Mouse (Mus musculus): ENCODE results near the gene Socs4.

The Socs4 gene

DNA sequence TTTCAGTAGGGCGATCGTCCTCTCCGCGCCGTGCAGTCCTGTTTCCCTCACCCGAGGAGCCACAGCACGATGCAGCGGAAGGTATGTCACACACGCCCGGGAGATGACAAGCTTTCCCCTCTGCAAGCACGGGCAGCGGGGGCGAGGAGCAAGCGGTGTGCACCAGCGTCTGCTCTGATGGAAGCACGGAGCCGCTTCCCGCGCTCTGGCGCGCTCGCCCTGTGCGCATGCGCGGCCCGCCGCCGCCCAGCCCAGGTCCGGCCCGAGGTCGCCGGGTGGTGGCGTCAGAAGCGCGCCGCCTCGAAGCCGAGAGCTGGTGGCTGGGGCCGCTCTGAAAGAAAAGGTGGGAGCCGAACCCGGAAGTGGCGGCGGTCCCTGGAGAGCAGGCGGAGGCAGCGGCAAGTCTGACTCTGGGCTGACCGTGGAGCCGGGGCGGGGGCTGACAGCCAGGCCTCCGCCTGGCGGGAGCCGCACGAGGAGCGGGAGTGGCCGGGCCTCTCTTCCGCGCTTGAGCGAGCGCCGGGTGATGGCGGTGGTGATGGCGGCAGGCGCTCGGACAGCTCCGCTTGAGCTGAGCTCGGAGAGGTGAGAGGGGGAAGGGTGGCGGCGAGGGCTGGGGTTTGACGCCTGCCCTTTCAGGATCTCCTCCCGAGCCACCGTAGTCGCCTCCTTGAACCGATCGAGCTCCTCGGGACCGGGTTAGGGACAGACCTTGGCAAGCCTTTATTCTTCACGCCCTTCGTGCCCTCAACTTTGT lies at the start of gene Socs4, which contains the start of gene Wdhd1:
Socs4 (plus strand) TSS at position 295 of the 757 bp plus-strand sequence.
Wdhd1 (minus strand) TSS at position 221 of the 757 bp plus-strand sequence.
- DNase-seq (ENCODE audit: low spot score) = peak; percentile 93

GRCm38 (mm10) chr14:47229796-47230376 lies 46.8 kb upstream of the Socs4 start:
- DNase-seq (ENCODE audit: low spot score) = no peak

DNA sequence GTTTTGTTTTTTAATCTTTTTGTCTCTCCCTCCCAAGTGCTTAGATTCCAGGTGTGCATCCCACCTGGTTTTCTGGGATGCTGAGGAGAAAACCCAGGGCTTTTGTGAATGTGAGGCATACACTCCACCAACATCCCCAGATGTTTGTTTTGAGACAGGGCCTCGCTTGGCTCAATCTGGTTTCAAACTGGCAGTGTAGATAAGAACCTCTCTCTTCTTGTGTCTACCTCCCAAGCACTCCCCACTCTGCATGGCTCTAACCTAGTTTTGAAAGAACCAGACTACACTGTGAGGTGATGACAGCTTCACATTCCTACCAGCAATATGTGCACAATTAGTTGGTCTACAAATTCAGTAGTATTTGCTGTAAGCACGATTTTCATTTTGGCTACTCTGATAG lies 43.1 kb upstream of the Socs4 start:
- DNase-seq (ENCODE audit: low spot score) = no peak

DNA sequence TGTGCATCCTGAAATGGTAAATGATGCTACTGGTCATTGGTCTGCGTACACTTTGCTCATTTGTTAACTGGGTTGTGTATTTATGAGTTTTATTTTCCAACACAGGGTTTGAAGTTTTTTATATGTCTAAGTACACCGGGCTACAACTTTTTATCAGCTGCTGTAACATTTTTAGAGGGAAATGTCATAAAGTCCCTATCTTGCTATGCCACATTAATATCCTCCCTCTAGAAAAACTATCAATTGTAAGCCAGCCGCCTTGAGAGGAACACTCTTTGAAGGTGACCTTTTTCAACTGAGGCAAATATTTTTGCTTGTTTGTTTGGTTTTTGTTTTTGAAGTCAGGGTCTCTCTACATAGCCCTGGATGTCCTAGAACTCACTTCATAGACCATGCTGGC lies 42.7 kb upstream of the Socs4 start:
- no peak for DNase-seq (ENCODE audit: low spot score)

GRCm38 (mm10) chr14:47234526-47235250 lies 42.0 kb upstream of the Socs4 start:
- DNase-seq (ENCODE audit: low spot score) = no peak

DNA sequence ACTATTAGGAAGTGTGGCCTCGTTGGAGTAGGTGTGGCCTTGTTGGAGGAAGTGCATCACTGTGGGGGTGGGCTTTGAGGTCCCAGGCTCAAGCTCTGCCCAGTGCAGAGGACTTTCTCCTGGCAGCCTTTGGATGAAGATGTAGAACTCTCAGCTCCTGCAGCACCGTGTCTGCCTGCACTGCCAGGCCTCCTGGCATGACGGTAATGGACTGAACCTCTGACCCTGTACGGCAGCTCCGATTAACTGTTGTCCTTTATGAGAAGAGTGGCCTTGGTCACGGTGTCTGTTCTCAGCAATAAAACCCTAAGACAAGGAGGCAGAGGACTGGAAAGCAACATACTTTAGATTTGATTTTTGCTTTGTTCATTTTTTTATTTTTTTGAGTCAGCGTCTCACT lies 40.2 kb upstream of the Socs4 start:
- no peak for DNase-seq (ENCODE audit: low spot score)

GRCm38 (mm10) chr14:47237286-47237685 lies 39.4 kb upstream of the Socs4 start:
- DNase-seq (ENCODE audit: low spot score) = no peak

DNA sequence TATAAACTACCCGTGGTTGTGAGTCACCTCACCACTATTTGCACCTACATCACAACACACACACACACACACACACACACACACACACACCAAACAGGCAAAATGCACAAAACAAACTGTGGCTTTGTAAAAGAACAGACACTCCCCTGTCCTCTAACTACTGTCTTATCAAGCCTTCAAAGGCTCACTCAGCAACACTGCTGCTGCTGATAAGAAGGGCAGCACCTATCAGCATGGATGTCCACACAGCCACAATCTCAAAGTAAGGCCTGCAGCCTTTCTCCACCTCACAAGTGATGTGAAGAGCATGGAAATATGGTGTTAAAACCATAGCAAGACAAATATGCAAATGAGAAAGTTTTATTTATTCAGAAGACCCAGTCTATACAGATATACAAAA lies 36.1 kb upstream of the Socs4 start:
- no peak for DNase-seq (ENCODE audit: low spot score)

DNA sequence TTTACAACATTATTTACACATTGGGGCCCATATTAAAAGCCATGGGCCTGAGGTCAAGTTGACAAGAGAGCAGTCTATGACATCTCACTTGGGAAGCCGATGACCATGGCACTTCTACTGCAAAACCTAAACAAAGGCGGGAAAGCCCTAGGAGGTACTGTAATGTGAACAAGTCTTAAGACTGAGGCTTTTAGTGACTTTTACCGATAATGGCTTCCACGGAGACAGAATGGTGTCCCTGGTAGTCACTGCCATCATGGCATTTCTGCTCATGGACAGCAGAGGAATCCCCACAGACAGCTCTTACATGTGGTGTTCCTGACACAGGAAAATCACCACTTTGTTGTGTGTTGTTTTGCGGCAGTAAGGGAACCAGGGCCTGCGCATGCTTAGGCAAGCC lies 35.7 kb upstream of the Socs4 start:
- no peak for DNase-seq (ENCODE audit: low spot score)

DNA sequence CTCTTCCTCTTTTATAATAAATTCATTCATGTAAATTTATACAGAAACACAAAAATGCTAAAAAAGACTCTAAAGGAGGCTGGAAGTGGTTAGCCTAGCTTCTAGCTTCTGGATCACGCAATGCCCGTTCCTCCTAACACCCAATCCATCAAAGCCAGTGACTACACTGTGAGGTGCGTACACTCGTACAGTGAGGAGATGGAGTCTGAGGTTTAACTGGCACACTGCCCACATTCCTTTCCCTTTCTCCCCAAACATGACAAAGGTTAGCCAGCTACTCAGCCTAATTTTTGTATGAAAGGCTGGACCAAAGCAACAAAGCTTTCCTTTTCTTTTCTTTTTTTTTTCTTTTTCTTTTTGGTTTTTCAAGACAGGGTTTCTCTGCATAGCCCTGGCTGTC lies 34.0 kb upstream of the Socs4 start:
- DNase-seq (ENCODE audit: low spot score) = no peak

DNA sequence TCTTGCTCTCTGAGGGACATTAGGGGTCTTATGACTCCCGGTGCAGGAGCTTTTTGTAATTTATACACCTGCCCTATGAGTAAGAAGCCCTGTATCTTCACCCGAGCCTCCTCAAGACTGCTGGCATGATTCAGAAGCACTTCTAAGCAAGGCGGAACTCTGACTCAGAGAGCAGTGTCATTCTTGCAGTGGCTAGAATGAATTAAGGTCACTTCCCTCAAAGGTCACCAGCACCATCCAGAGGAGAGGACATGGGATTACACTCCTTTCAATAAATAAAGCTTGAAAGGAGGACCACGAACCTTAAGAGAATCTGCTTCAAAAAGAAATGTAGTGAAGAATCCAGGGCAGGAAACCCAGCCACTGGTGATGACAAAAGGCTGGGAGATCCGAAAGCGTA lies 26.9 kb upstream of the Socs4 start:
- DNase-seq (ENCODE audit: low spot score) = no peak

- DNase-seq (ENCODE audit: low spot score) = no peak
Measured at GRCm38 (mm10) chr14:47264866-47265265, 11.9 kb upstream of the Socs4 start.

- DNase-seq (ENCODE audit: low spot score) = no peak
Measured at GRCm38 (mm10) chr14:47265829-47266228, 10.9 kb upstream of the Socs4 start.

- DNase-seq (ENCODE audit: low spot score) = no peak
Measured at GRCm38 (mm10) chr14:47269056-47269455, 7.7 kb upstream of the Socs4 start.

- DNase-seq (ENCODE audit: low spot score) = no peak
Measured at GRCm38 (mm10) chr14:47269706-47270105, 7.0 kb upstream of the Socs4 start.

DNA sequence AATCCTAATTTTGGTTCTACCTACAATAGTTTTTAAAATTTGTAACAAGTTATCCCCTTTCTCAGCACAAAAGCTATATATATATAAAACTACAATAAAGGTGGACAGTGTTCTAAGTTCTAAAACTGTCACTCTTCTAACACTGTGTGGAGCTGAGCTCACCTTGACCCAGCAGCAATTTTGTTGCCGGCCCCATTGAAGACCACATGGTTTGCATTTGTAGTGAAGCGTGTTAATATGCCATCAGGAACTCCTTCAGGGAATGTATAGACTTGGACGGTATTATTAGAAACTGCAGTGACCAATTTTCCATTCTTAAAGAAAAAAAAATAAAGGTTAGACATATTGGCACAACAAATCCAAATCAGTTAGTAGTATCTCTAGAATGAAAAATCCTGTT lies 3.0 kb upstream of the Socs4 start:
- DNase-seq (ENCODE audit: low spot score) = no peak

DNA sequence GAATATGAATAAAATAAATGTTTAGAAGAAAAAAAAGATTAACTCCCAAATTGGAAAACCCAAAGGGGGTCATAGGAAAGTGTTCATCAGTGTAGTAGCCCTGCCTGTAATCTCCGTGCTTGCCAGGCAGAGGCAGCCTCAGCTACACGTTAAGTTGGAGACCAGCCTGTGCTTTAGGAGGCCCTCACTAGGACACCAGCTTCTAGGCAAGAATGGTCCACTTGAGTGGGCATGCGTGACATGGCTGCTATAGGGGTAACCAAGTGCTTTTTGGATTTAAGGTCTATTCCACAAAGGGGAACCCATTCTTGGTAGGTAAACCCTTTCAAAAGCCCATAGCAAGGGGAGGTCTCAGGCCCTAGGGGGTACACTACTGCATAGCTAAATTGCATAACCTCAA lies 1.3 kb upstream of the Socs4 start:
- DNase-seq (ENCODE audit: low spot score) = no peak

DNA sequence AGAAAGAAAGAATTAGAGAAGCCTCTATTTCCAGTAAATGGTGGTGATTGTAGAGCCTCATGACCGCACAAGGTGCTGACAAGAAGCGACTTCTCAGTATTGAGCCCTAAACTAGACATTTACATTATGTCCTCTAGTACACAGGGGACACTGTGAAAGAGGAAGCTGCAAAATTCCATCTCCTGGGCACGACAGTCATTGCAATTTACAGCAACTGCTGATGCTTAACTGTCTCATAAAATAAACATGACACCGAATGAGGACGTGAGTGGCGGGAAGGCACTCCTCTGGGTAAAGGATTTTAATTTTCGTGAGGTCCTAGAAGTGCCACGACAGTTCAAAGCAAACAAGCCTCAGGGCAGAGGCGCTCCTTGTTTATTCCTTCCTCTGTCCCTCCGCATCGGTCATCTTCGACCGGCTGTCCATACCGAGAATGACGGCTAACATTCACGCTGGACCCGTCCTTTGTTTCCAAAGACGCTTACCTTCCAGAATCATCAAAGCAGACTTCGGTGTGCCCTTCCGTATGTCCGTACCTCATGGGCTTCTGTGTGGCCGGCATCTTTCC lies 611 bp upstream of the Socs4 start:
- no peak for DNase-seq (ENCODE audit: low spot score)

- DNase-seq (ENCODE audit: low spot score) = no peak
Measured at GRCm38 (mm10) chr14:47279058-47279457, 2.3 kb downstream of the Socs4 start.

GRCm38 (mm10) chr14:47281535-47281934 lies 4.8 kb downstream of the Socs4 start:
- DNase-seq (ENCODE audit: low spot score) = no peak

- DNase-seq (ENCODE audit: low spot score) = no peak
Measured at GRCm38 (mm10) chr14:47283568-47283967, 6.8 kb downstream of the Socs4 start.

DNA sequence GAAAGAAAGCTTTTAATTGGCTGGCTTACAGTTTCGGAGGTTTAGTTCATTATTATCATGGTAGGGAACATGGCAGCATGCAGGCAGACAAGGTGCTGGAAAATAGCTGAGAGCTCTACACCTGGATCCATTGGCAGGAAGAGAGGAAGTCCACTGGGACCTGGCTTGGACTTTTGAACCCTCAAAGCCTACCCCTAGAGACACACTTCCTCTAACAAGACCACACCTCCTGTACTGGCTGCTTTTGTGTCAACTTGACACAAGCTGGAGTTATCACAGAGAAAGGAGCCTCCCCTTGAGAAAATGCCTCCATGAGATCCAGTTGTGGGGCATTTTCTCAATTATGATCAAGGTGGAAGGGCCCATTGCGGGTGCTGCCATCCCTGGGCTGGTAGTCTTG lies 8.5 kb downstream of the Socs4 start:
- DNase-seq (ENCODE audit: low spot score) = no peak

DNA sequence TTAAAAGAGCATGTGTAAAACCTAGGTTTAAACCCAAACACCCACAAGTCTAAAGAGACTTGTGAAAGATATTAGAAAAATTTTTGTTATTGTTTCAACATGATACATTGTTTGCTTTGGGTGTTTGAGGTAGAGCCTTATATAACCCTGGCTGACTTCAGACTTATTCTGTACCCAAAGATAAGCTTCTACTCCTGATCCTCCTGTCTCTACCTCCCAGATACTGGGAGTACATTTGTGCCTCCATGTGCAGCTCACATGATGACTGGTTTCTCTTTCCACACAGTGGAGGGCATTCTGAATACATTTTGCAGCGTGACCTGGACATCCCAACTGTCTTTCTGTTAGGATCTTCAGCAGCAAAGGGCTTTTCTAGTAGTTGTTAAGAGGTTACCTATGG lies 9.5 kb downstream of the Socs4 start:
- no peak for DNase-seq (ENCODE audit: low spot score)
